Mouse (Mus musculus) cerebellum, adult 2 months (tissue): ENCODE data around the gene Mras.

Experiments
- CTCF ChIP-seq: fragments of 200-500 bp; IDR thresholded peaks from 2 replicates; pipeline ENCODE4 v1.5.1; 2011; ENCODE audit warnings: low read depth, mild to moderate bottlenecking, control low read depth, low read length, moderate library complexity, borderline replicate concordance; ENCODE audit not compliant: insufficient read depth
- POLR2A ChIP-seq: fragments of 200-500 bp; IDR thresholded peaks from 2 replicates; pipeline ENCODE4 v1.6.1; 2011; ENCODE audit warnings: low read length, control low read depth, borderline replicate concordance; ENCODE audit not compliant: insufficient read depth

GRCm38 (mm10) chr9:99363076-99363475 lies 74.1 kb downstream of the Mras start:
- no peak for TF ChIP-seq CTCF
- TF ChIP-seq POLR2A = no peak
